Mouse (Mus musculus) left cerebral cortex, postnatal 36 days (tissue): Measurements from ENCODE around the gene Pank2. TPM values are rescaled to one million over a fixed set of nuclear protein-coding genes. Genes with fewer than 3 reads are reported as not detected.
"Not testable (repeated sequence)": the region's sequence is repeated elsewhere in the genome, so short reads cannot be mapped to it uniquely, and the experiment has no call there.

Source experiments
- DNase-seq, 2 experiments: peaks; one replicate each; pipeline ENCODE4 v3.0.0; 2021 to 2022; ENCODE audit warnings: low spot score in 2 of 2, mixed read lengths in 1 of 2
- intact Hi-C: fragments of 180-260 bp; cut with DNase I; formaldehyde crosslinking; loops from one replicate; pipeline ENCODE4 v1.15.1; 2025
- total RNA-seq, 2 experiments: library from RNA; stranded (reverse); gene quantifications; 2 replicates each; pipeline ENCODE4 v1.2.3; 2021

Pank2 gene
- total RNA-seq, 2 experiments from 2014 or later = 67.4 to 72.0 TPM

GRCm38 (mm10) chr2:131255738-131256137 is 6.6 kb upstream of the Pank2 start:
- intact Hi-C loops = no loop called here

GRCm38 (mm10) chr2:131258693-131259092 is 3.6 kb upstream of the Pank2 start:
- no peak for DNase-seq
- intact Hi-C loops = no loop called here

More at GRCm38 (mm10) chr2:131255738-131256137, 6.6 kb upstream of the Pank2 start:
- no peak for DNase-seq

DNA sequence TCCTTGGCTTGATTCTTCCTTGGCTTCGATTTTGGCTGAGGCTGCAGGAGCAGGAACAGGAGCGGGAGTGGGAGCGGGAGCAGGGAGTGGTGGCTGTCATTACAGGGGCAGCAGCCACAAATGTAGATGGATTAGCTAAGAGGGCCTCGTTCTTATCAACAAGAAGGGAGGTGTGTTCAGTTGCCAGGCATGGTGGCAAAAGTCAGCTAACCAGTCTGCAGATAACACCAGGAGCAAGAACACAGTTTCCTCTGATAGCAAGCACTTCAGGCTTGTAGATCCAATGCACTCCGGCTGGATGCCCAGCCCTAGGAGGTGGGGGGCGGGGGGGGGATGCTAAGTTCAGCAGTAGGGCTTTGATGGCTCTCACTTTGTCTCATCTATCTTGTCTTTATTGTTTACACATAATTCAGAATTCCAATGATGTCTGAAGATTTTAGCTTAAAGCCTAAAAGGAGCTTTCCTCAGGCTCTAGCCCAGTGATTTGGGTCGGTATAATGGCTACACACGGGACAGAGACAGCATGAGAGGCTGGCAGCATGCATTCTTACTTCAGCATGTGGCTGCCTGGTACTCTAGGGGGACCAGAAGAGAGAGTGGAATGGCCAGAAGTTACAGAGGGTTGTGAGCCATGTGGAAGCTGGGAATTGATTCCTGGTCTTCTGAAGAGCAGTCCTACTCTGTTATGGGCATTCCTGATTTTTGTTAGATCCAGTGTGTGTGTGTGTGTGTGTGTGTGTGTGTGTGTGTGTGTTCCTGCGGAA is 1.6 kb upstream of the Pank2 start:
- intact Hi-C loops = loop anchor here (5.0 to 10.0 kb wide), 2 partner anchors 83 to 154 kb away; no protein-coding TSS in a partner anchor
- no peak for DNase-seq

DNA sequence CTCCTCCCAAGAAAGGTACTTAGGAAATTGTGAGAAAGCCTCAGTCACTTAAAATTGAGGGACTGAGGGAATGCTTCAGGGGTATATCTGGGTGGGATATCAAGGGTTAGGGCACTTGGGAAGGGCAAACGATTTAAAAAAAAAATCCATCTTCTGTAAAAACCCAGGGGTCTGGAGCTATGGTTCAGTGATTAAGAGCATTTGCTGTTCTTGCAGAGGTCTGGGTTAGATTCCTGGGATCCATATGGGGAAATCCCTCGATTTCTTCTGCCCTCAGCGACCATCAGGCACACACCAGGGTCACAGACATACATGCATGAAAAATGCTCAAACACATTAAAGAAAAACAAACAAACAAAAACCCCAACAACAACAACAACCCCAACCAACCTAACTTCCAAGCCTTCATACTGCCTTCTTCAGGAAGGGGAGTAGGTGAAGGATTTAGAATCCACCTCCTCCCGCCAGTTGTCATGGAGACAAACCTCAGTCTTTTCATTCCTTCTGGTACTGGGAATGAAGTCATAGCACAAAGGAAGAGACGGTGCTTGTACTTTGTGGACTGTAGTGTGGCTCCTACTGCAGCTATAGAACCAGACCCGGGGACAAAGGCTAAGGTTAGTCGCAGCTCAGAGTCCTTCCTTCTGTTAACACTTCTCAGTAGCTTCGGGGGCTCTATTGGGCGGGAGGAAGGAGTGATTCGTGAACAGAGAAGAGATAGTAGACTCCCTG is 648 bp upstream of the Pank2 start:
- intact Hi-C loops = loop anchor here (1.0 to 10.0 kb wide), 3 partner anchors 51 to 153 kb away; no protein-coding TSS in a partner anchor
- DNase-seq = no peak

GRCm38 (mm10) chr2:131262680-131263670 is 680 bp downstream of the Pank2 start:
- DNase-seq = no peak
- intact Hi-C loops = loop anchor here (1.0 to 10.0 kb wide), 3 partner anchors 53 to 152 kb away; no protein-coding TSS in a partner anchor

DNA sequence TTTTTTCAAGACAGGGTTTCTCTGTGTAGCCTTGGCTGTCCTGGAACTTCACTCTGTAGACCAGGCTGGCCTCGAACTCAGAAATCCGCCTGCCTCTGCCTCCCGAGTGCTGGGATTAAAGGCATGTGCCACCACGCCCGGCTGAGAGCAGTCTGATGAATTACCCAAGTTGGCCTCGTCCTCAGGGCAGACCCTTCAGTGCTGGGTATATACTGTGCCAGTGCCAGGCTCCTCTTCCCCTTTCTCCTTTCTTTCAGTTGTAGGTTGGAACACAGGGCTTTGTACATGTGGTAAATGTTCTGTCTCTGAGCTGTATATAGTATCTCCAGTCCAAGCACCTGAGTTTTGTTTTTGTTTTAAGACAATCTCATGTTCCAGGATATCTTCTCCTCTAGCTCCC is 1.7 kb downstream of the Pank2 start:
- DNase-seq = no peak
- intact Hi-C loops = loop anchor here (5.0 to 10.0 kb wide), 2 partner anchors 87 to 151 kb away; no protein-coding TSS in a partner anchor

GRCm38 (mm10) chr2:131265056-131265455 is 2.8 kb downstream of the Pank2 start:
- intact Hi-C loops = loop anchor here (10.0 kb wide), 1 partner anchor 150 kb away; no protein-coding TSS in a partner anchor
- no peak for DNase-seq

- no peak for DNase-seq
- intact Hi-C loops = no loop called here
These were observed 13.2 kb downstream of the Pank2 start for GRCm38 (mm10) chr2:131275493-131275892.

DNA sequence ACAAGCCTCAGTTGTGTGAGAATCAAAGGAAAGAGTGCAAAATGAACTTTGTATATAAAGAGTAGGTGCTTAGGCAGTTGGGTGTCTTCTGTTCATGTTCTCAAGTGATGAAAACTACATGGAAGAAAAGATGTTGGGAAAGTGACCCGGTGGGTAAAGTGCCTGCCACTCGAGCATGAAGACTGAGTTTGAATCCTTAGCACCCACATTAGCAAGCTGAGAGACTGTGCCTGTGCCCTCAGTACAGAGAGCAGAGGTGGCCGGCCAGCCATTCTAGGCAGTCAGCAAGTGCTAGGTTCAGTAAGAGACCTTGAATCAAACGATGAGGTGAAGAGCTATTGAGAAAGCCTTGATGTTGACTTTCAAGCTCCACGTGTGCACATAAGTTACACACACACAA is 14.4 kb downstream of the Pank2 start:
- intact Hi-C loops = no loop called here
- no peak for DNase-seq

GRCm38 (mm10) chr2:131281596-131281995 is 19.3 kb downstream of the Pank2 start:
- no peak for DNase-seq

GRCm38 (mm10) chr2:131286276-131286675 is 24.0 kb downstream of the Pank2 start:
- intact Hi-C loops = no loop called here
- no peak for DNase-seq

More at GRCm38 (mm10) chr2:131281596-131281995, 19.3 kb downstream of the Pank2 start:
- intact Hi-C loops = no loop called here

GRCm38 (mm10) chr2:131290669-131291068 is 28.4 kb downstream of the Pank2 start:
- intact Hi-C loops = loop anchor here (10.0 kb wide), 1 partner anchor 124 kb away; no protein-coding TSS in a partner anchor
- no peak for DNase-seq

GRCm38 (mm10) chr2:131296746-131297261 is 34.5 kb downstream of the Pank2 start:
- DNase-seq = no peak
- intact Hi-C loops = loop anchor here (10.0 kb wide), 1 partner anchor 118 kb away; no protein-coding TSS in a partner anchor

DNA sequence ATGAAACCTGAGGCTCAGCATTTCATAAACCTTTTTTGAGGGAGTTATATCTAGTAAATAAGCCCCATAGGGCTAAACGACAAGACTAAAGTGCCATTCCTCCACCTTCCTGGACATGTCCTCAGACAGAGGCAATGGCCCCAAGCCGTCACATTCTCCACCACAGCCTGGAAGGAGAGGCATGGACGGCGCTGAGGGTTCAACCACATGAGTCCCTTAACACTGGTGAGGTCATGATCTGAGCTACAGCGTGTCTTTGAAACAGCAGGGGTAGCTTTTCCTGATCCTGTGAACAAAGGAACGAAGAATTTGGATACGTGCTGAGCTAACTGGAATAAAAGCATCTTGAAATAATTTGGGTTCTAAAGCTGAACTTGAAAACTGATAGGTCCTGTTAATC is 36.4 kb downstream of the Pank2 start:
- not testable (repeated sequence) for DNase-seq
- intact Hi-C loops = loop anchor here (10.0 kb wide), 1 partner anchor 116 kb away; no protein-coding TSS in a partner anchor

DNA sequence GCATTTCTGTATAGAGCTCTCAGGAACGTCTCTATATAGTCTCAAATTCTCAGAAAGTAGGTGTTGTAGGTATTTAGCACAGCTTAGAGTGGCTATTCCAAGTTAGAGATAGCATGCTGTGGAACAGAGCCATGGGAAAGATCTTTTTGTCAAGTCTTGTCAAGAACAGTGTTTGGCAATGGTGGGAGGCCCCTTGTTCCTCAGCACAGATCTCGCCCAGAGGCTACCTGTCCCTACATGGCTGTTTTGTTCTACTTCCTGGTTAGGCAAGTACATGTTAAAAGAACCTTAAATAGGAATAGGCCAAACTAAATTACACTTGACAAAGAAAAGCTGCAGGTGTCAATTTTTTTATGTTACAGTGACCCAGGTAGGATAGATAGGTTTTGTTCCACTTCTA is 38.2 kb downstream of the Pank2 start:
- no peak for DNase-seq
- intact Hi-C loops = no loop called here

GRCm38 (mm10) chr2:131301635-131302034 is 39.3 kb downstream of the Pank2 start:
- intact Hi-C loops = no loop called here
- DNase-seq = no peak

- no peak for DNase-seq
- intact Hi-C loops = no loop called here
These were observed 42.2 kb downstream of the Pank2 start for GRCm38 (mm10) chr2:131304497-131304896.

DNA sequence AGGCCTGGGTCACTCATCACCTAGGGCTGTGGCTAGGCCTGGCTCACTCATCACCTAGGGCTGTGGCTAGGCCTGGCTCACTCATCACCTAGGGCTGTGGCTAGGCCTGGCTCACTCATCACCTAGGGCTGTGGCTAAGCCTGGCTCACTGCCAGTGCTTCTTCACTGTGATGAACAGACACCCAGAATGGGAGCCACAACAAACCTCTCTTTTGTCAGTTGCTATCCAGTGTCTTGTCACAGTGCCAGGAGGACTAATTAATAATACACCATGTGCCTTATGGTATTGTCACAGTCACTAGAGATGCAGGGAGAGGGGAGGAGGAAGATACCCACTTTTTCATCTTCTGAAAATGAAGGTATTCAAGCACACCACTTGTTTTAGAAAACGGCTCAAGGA is 42.9 kb downstream of the Pank2 start:
- DNase-seq, intact Hi-C loops: not testable (repeated sequence)

GRCm38 (mm10) chr2:131307391-131307790 is 45.1 kb downstream of the Pank2 start:
- intact Hi-C loops = no loop called here
- DNase-seq = no peak
